Mouse (Mus musculus): ENCODE measurements around the gene Slc6a12.
A peak's percentile ranks its signal among the peaks of the same experiment; 100 is the strongest.

Gene Slc6a12

DNA sequence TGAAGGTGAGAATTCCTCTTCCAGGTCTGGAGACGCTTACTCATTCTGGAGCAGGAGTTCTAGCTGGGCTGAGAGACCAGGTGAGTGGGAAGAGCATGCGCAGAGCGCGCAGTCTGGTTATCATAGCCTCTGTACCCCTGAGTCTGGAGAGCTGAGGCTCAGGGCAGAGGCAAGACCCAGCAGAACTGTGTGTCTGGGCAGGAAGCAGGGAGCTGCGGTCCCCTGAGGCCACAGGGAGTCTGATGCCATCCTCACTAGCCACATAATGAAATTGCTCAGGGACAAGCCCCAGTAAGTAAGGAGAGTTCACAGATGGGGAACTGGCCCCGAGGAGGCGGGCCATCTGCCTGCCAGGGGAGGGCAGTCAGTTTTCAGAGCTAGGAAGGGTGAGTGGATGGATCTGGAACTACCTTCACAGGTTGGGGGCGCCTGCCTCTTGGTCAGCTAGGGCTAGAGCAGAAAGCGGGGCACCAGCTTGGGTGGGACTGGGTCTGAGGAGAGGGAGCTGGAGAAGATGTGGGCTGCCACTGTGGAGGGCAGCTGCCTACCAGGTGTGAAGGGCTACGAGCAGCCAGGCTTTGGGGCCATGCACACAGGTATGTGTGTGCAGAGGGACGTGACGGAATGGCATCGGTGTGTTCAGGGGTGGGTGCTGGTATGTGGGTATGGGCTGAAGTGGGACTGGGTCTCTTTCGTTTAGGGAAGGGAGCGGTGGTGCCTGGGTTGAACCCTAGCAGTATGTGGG, at the start of gene Slc6a12:
Slc6a12 (plus strand) TSS at position 51 of the 745 bp plus-strand sequence.
- DNase-seq (ENCODE audit: low read depth, low spot score): no peak

DNA sequence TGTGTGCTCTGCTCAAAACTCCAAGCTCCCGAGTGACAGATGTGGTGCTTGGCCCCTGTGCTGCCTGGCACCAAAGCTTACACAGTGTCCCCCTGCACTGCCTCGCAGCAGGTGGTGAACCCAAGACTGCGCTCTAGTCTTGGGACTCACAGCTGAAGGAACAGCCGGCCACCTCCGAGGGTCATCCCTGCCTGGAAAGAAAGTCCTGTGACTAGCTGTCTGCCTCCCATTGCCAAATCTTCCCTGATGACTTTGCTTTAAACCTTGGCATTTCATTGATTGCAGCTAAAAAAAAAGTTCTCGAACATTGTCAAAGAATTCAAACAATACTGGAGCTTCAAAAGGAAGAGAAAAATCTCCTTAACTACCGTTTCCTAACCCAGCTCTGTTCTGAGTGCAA, 43.6 kb upstream of the Slc6a12 start:
- no peak for DNase-seq (ENCODE audit: low read depth, low spot score)

DNA sequence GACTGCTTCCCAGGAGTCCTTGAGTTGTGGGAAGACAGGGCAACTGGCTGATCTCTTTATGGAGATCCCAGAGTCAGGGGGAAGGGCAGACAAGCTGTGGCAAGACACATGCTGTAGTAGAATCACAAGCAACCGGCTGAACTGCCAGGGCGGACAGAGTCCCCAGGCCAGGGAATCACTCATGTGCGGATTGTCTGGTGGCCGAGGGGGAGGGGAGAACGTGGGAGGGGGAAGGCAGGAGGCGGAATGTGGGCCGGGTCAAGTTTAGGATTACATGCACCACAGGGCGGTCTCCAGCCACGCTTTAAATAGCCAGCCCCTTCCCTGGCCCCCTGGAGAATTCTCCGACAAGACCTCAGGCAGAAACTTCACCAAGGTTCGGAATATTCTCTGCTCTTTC, 42.9 kb upstream of the Slc6a12 start, which contains the start of gene Slc6a13:
Slc6a13 (plus strand) TSS at position 274 of the 400 bp plus-strand sequence.
- no peak for DNase-seq (ENCODE audit: low read depth, low spot score)

- no peak for DNase-seq (ENCODE audit: low read depth, low spot score)
These were observed 42.4 kb upstream of the Slc6a12 start for GRCm38 (mm10) chr6:121300504-121300903.

- no peak for DNase-seq (ENCODE audit: low read depth, low spot score)
These were observed 39.2 kb upstream of the Slc6a12 start for GRCm38 (mm10) chr6:121303466-121304220.

- DNase-seq (ENCODE audit: low read depth, low spot score): no peak
These were observed 38.2 kb upstream of the Slc6a12 start for GRCm38 (mm10) chr6:121304630-121305029.

DNA sequence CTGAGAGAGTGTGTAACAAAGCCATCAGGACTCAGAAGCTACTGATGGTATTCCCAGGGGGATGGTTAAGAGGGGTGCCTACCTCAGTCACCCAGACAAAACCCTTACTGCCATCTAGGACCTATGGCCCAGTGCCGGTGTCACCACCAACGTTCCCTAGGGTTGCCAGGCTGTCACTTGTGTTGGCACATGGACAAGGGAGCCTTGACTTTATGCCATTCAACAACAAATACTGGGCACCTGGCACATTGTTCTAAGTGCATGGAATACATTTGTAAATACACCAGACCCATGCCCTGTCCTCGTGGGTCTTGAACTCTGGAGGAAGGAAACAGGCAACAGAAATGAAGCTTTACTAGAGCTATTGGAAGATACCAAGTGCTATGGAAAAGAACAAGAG, 37.3 kb upstream of the Slc6a12 start:
- DNase-seq (ENCODE audit: low read depth, low spot score): no peak

DNA sequence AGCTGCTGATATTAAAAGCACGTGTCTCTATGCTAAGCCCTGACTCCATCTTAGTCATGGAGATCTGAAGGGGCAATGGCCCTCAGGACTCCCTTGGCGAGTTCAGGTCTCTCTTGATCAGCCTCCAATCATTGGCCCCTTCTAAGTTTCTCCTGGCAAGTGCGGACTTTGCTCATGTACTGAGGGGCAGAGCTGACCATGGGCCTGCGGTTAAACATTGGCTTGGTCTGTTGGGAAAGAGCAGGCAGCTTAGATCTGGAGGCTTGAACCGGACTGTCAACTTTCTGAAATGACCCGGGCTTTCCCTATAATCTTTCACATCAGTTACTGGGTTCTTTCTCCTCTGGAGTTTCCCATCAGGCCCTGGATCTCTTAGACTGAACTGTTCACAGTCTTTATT, 31.9 kb upstream of the Slc6a12 start:
- DNase-seq (ENCODE audit: low read depth, low spot score): no peak

GRCm38 (mm10) chr6:121319099-121319498, 23.8 kb upstream of the Slc6a12 start:
- no peak for DNase-seq (ENCODE audit: low read depth, low spot score)

DNA sequence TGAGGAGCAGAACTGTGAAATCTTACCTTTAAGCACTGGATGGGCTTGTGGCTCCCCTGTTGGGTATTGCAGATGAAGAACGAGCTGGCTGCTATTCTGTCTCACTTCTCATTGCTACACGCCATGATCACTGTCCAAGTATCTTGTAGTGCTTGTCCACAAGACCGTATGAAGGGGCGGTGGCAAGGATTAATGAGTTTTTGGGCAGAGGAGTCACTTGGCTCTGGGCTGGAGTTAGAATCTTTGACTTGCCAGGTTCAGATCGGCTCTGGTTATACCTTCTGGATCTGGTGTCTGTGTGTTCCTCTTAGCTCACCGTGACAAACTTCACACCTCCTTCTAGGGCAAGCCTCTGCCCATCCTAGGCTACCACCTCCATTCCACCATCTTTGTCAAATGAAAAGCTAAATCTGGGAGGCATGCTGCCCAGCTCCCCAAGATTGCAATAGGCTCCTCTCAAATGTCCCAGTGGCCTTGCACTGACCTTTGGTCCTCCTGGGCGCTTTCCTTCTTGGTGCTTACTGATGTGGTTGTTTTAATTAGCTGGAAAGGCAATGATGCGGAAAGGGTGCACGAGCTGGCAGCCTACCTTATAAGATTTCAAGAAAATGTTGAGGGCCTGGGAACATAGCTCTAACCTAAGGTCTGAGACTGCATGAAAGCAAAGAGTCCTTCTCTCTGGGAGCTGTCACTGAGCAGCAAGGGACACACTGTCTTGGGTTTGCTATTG, 20.3 kb upstream of the Slc6a12 start:
- DNase-seq (ENCODE audit: low read depth, low spot score): no peak

DNA sequence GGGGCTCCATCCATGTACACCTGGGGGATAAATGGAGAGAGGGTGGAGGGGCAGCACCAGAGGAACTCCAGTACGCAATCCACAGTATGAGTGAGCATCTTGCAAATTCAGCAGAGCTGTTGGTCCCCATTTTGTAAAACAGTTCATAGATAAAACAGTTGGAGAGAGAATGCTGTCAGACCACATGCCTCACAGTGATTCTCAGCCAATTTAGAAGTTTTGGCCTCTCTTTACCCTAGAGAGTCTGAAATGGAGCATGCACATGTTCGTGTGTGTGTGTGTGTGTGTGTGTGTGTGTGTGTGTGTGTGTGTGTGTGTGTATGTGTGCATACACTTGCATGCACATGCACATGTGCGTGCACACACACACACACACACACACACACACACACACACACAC, 17.6 kb upstream of the Slc6a12 start:
- DNase-seq (ENCODE audit: low read depth, low spot score): no peak

DNA sequence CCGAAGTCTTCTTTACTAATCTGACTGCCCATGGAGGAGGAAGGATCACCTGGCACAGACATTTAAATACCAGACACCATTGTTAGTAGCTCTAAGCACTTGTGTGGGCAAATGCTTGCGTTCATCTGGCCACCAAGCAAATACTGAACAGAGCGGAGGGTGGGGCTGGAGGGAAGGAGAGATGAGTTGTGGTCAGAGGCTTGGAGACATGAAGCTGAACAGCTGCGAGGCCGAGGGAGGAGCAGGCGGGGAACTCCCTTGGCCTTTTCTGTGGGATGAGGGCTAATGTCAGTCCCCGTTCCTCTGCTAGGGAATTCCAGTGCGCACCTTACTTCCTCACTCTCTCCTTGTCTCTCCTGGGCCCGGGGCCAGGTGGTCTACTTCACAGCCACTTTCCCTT, 17.1 kb upstream of the Slc6a12 start:
- no peak for DNase-seq (ENCODE audit: low read depth, low spot score)

- no peak for DNase-seq (ENCODE audit: low read depth, low spot score)
These were observed 16.3 kb upstream of the Slc6a12 start for GRCm38 (mm10) chr6:121326486-121327069.

GRCm38 (mm10) chr6:121328417-121328884, 14.4 kb upstream of the Slc6a12 start:
- no peak for DNase-seq (ENCODE audit: low read depth, low spot score)

DNA sequence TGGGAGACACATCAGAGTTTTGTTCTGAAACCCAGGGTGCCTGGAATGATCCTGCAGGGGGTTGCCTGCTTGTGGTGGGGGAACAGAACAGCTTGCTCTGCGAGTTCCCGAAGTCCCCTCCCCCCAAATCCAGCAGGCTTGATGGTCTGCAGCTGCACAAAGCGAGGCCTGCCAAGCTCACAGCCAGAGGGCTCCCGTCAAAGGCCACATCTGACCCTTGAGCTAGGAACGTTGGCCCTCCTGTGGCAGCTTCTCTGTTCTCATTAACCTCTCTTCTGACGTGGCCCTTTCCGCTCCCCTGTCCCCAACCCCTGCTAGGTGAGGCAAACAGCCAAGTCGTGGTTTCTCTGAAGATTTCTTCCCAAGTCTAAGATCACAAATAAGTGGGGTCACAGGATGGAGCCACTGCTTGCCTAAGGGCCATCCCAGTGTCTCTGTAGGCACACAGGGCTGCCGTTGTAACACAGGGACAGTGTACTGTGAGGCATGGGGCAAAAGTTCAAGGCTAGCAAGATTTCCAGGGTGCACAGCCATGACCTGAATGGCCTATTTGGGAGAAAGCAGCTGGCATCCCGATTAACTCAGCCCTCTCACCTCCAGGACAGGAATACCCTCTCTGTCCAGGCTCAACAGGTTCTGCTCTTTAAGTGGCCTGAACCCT, 12.9 kb upstream of the Slc6a12 start:
- no peak for DNase-seq (ENCODE audit: low read depth, low spot score)

GRCm38 (mm10) chr6:121335841-121336240, 7.0 kb upstream of the Slc6a12 start:
- DNase-seq (ENCODE audit: low read depth, low spot score): no peak

DNA sequence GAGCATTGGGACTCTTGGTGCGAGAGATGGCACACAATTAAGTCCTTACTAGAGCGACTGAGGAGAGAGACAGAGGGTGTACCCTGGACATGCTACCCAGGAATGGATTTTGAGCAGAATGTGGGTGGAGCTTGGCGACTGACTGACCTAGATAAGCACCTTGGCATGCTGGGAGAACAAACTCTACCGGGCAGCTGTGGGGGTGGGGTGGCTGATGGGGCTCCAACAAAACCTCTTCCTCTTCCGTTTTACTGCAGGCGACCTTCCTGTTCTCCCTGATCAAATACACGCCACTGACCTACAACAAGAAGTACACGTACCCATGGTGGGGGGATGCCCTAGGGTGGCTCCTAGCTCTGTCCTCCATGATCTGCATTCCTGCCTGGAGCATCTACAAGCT, 6.3 kb upstream of the Slc6a12 start:
- peak; percentile 52 for DNase-seq (ENCODE audit: low read depth, low spot score)

GRCm38 (mm10) chr6:121337229-121337628, 5.6 kb upstream of the Slc6a12 start:
- DNase-seq (ENCODE audit: low read depth, low spot score): no peak

GRCm38 (mm10) chr6:121337770-121338518, 4.9 kb upstream of the Slc6a12 start:
- DNase-seq (ENCODE audit: low read depth, low spot score): peak; percentile 46

DNA sequence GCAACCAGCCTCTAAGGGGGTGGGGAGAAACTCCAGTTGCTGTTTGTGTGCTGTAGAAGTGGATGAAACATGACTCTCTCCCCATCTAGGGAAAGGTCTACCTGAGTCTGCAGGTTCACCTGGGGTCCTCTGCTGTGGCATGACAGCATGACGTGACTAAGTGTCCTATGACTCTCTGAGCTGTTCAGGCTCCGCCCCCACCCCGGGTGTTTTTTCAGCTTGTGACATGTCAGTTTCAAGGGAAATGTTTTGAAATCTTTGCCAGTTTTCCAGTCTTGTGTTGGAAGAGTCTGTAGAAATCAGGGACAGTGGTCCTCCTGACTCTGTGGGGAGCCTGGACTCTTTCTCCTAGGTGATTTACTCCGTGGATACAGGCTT, 4.4 kb upstream of the Slc6a12 start:
- no peak for DNase-seq (ENCODE audit: low read depth, low spot score)

DNA sequence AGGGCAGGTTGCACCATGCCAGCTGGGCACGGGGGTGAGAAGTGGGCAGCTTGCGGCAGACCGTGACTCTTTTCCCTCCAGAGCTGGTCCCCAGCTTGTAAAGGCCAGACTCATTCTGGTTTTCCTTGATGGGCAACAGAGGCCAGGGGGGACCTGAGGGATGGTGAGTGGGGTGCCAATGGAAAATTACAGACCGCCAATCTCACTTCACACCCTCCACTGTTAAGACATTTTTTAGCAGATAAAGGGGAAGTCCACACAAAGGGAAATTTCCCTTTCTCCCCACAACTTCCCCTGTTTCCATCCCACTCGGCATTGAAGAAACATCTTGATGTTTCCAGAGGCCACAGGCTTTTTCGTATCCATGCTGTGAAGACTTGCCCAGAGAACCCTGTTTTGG, 1.2 kb upstream of the Slc6a12 start:
- no peak for DNase-seq (ENCODE audit: low read depth, low spot score)
